Mouse (Mus musculus) embryonic facial prominence, embryonic 15.5 days (tissue): ENCODE measurements around the gene Vmn2r70. TPM values are rescaled to one million over a fixed set of nuclear protein-coding genes. Genes with fewer than 3 reads are reported as not detected.

ENCODE experiments used
- ATAC-seq: fragments of 200-750 bp; cut with Nextera tagmentation; 2 replicates; pipeline ENCODE4 v1.8.0; 2017; ENCODE audit warnings: low read depth, moderate TSS enrichment; ENCODE audit not compliant: insufficient number of reproducible peaks, low FRiP score, low TSS enrichment
- H3K27ac ChIP-seq: fragments of 300-500 bp; sonication (generic); replicated peaks from 2 replicates; pipeline ENCODE4 v1.5.1; 2015; ENCODE audit warnings: mild to moderate bottlenecking, inconsistent platforms
- H3K27me3 ChIP-seq: fragments of 300-500 bp; sonication (generic); 2 replicates; pipeline ENCODE4 v1.6.1; 2015; ENCODE audit warnings: inconsistent platforms
- H3K36me3 ChIP-seq: fragments of 300-500 bp; sonication (generic); 2 replicates; pipeline ENCODE4 v1.6.1; 2015; ENCODE audit warnings: mild to moderate bottlenecking, inconsistent platforms
- H3K4me1 ChIP-seq: fragments of 300-500 bp; sonication (generic); 2 replicates; pipeline ENCODE4 v1.6.1; 2015; ENCODE audit warnings: inconsistent platforms
- H3K4me2 ChIP-seq: fragments of 300-500 bp; sonication (generic); replicated peaks from 2 replicates; pipeline ENCODE4 v1.6.1; 2015; ENCODE audit warnings: mild to moderate bottlenecking, inconsistent platforms
- H3K4me3 ChIP-seq: fragments of 300-500 bp; sonication (generic); replicated peaks from 2 replicates; pipeline ENCODE4 v1.5.1; 2015; ENCODE audit warnings: mild to moderate bottlenecking, inconsistent platforms
- H3K9ac ChIP-seq: fragments of 300-500 bp; sonication (generic); 2 replicates; pipeline ENCODE4 v1.6.1; 2015; ENCODE audit warnings: inconsistent platforms
- H3K9me3 ChIP-seq: fragments of 300-500 bp; sonication (generic); replicated peaks from 2 replicates; pipeline ENCODE4 v1.6.1; 2016; ENCODE audit warnings: inconsistent platforms
- WGBS: fragments of 180-500 bp; shearing (Covaris S2); methylation state at CpG from one replicate; pipeline ENCODE4 v1.1.7; 2015; 5-methylcytosine and 5-hydroxymethylcytosine counted together
- polyA plus RNA-seq: library from polyadenylated mRNA; unstranded; fragments of >200 nt; fragmentation: Nextera tagmentation; extraction: Ambion mirVana; gene quantifications from 2 replicates; pipeline ENCODE4 v1.2.1, GENCODE M21; 2015

Vmn2r70 gene
- polyA plus RNA-seq = not detected in 2 replicates

DNA sequence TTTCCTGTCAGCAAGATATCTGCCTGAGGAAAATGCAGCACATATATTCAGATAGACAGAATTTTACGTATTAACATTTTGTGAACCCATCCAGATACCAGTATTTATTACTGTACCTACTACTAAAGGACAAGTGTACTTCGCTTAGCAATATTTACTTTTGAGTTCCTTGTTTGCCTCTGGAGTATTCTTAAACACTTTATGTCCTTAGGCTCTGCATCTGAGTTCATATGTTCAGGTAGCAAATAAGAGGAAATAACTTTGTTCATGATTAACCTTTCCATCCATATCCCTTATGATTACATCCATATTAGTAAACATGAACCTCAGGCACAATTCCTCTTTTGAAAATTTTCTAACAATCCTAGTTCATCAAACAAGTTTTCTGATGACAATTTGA, at the start of gene Vmn2r70:
Gene Vmn2r70, minus strand, starts transcription at position 101 of the 400 bp plus-strand sequence.
- ATAC-seq = no peak
- no peaks in the 10 kb centered on the region for H3K9me3 ChIP-seq
- 65% methylated on average over 2 of the region's 2 CpGs for WGBS

DNA sequence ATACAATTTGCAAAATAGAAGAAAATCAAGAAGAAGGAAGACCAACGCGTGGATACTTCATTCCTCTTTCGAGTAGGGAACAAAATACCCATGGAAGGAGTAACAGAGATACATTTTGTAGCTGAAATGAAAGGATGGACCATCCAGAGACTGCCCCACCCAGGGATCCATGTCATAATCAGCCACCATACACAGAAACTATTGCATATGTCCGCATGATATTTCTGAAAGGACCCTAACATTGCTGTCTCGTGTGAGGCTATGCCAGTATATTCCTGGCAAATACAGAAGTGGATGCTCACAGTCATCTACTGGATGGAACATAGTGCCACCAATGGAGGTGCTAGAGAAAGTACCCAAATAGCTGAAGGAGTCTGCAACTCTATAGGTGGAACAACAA, 6.2 kb downstream of the Vmn2r70 start, which contains the start of gene Vmn2r71:
Gene Vmn2r71, plus strand, starts transcription at position 301 of the 400 bp plus-strand sequence.
- H3K36me3 ChIP-seq = no peaks in the 10 kb centered on the region
- H3K27me3 ChIP-seq = no peaks in the 10 kb centered on the region
- H3K27ac ChIP-seq = no peak within 1 kb of the TSS
- WGBS = 79% methylated on average over 5 of the region's 5 CpGs
- H3K9ac ChIP-seq = no peak within 1 kb of the TSS
- no peaks in the 10 kb centered on the region for H3K4me1 ChIP-seq
- H3K4me3 ChIP-seq = no peak within 1 kb of the TSS
- no peak for ATAC-seq
- H3K4me2 ChIP-seq = no peak within 1 kb of the TSS
- no peaks in the 10 kb centered on the region for H3K9me3 ChIP-seq

More for the DNA sequence above, at the start of gene Vmn2r70:
- H3K4me3 ChIP-seq = no peak within 1 kb of the TSS
- no peak within 1 kb of the TSS for H3K27ac ChIP-seq
- no peaks in the 10 kb centered on the region for H3K27me3 ChIP-seq
- H3K4me2 ChIP-seq = no peak within 1 kb of the TSS
- no peaks in the 10 kb centered on the region for H3K36me3 ChIP-seq
- no peaks in the 10 kb centered on the region for H3K4me1 ChIP-seq
- H3K9ac ChIP-seq = no peak within 1 kb of the TSS

DNA sequence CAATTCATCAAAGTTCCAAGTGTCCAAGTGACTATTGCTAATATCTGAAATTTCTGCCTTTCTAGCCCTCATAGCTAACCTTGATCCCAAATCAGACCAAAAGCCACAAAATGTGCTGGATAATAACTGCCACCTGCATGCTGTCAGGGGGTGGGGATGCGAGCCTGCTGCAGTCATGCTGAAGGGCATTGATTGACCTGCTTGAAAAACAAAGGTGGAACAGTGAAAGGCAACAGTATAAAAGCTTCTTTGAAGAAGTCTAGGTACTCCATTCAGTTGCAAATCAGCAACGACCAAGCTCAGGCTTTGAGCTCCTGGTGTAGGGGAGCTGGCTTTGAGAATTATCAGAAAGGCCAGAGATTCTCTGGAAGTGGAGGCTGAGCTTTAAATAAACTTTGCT, 25.9 kb downstream of the Vmn2r70 start:
- Histone ChIP-seq H3K4me3 (no peak overlapping the region), H3K9ac (no peak overlapping the region), H3K4me2 (no peak overlapping the region), H3K27me3 (no peaks in the 10 kb centered on the region), H3K9me3 (0 out of 2 replicates have a peak, but pooled peaks cover 2% of the 10 kb centered on the region), H3K27ac (no peak overlapping the region), H3K4me1 (no peaks in the 10 kb centered on the region), H3K36me3 (no peaks in the 10 kb centered on the region)
- 77% methylated on average over 2 of the region's 2 CpGs for WGBS
- ATAC-seq = no peak

DNA sequence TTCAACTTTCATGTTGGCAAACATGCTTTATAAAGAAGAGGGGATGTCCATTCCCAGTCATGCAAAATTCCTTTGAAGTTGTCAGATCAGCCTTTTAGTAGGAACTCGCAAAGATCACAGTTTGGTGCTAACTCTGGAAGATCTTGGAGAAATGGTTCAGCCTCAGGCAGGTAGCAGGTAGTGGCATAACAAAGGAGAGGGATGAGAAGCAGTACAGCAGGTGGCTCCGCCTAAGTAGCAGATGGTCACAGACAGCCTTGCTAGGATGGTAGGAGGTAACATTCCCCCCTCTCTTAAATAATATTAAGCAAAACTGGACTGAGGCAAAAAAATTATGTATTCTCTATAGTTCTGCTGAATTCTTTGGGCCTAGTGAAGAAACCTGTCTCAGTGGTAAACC, 26.9 kb downstream of the Vmn2r70 start:
- H3K4me1 ChIP-seq = no peaks in the 10 kb centered on the region
- WGBS = 83% methylated on average over 2 of the region's 2 CpGs
- 0 out of 2 replicates have a peak, but pooled peaks cover 2% of the 10 kb centered on the region for H3K9me3 ChIP-seq

More for the DNA sequence above, 26.9 kb downstream of the Vmn2r70 start:
- no peak overlapping the region for H3K27ac ChIP-seq
- H3K4me2 ChIP-seq = no peak overlapping the region
- no peak for ATAC-seq
- no peaks in the 10 kb centered on the region for H3K27me3 ChIP-seq
- H3K9ac ChIP-seq = no peak overlapping the region
- H3K36me3 ChIP-seq = no peaks in the 10 kb centered on the region
- H3K4me3 ChIP-seq = no peak overlapping the region

Other genes starting within 250 kb of the Vmn2r70 start
- gene Vmn2r69, start 153.3 kb downstream of the Vmn2r70 start, polyA plus RNA-seq = not detected in 2 replicates
- not detected in 2 replicates for gene Vmn2r71, start 6.1 kb downstream of the Vmn2r70 start, polyA plus RNA-seq
- not detected in 2 replicates for gene Vmn2r72, start 185.9 kb upstream of the Vmn2r70 start, polyA plus RNA-seq